Mouse (Mus musculus) spleen, adult 2 months (tissue): Measurements from ENCODE around the gene Spdya.

ENCODE experiments used
- CTCF ChIP-seq: fragments of 200-500 bp; IDR thresholded peaks from 2 replicates; pipeline ENCODE4 v1.5.1; 2011; ENCODE audit warnings: mild to moderate bottlenecking, inconsistent platforms; ENCODE audit not compliant: insufficient read depth, insufficient read length, insufficient replicate concordance; ENCODE audit errors: extremely low read depth
- POLR2A ChIP-seq: fragments of 200-500 bp; IDR thresholded peaks from 2 replicates; pipeline ENCODE4 v1.6.1; 2011; ENCODE audit warnings: low read depth, low read length, inconsistent platforms

GRCm38 (mm10) chr17:71637750-71638265 is 85.9 kb downstream of the Spdya start:
- no peak for TF ChIP-seq POLR2A
- TF ChIP-seq CTCF = no peak
